Mouse (Mus musculus) testis, adult 2 months (tissue): ENCODE data around the gene Fam129a. TPM values are rescaled to one million over a fixed set of nuclear protein-coding genes. Genes with fewer than 3 reads are reported as not detected.

Experiments
- H3K27ac ChIP-seq: fragments of 200-500 bp; 2 replicates; pipeline ENCODE4 v1.5.1; 2012; ENCODE audit warnings: low read depth, low read length; ENCODE audit not compliant: control insufficient read depth, insufficient read depth
- H3K27me3 ChIP-seq: fragments of 200-500 bp; 2 replicates; pipeline ENCODE4 v1.6.1; 2012; ENCODE audit warnings: mild to moderate bottlenecking, low read length, moderate library complexity; ENCODE audit not compliant: control insufficient read depth, insufficient read depth
- H3K36me3 ChIP-seq: fragments of 200-500 bp; 2 replicates; pipeline ENCODE4 v1.6.1; 2012; ENCODE audit warnings: mild to moderate bottlenecking, low read length; ENCODE audit not compliant: control insufficient read depth, insufficient read depth
- H3K4me1 ChIP-seq: fragments of 200-500 bp; 2 replicates; pipeline ENCODE4 v1.6.1; 2012; ENCODE audit warnings: low read length; ENCODE audit not compliant: control insufficient read depth, insufficient read depth
- H3K4me3 ChIP-seq: fragments of 200-500 bp; 2 replicates; pipeline ENCODE4 v1.5.1; 2012; ENCODE audit warnings: low read depth, mild to moderate bottlenecking, low read length, moderate library complexity, mixed read lengths; ENCODE audit not compliant: control insufficient read depth
- CTCF ChIP-seq: fragments of 200-500 bp; IDR thresholded peaks from 2 replicates; pipeline ENCODE4 v1.5.1; 2012; ENCODE audit warnings: low read depth, mild to moderate bottlenecking, inconsistent platforms, low read length, moderate library complexity; ENCODE audit not compliant: control insufficient read depth, insufficient read depth, insufficient replicate concordance
- POLR2A ChIP-seq: fragments of 200-500 bp; IDR thresholded peaks from 2 replicates; pipeline ENCODE4 v1.6.1; 2012; ENCODE audit warnings: low read depth, mild to moderate bottlenecking, inconsistent platforms, low read length, moderate library complexity; ENCODE audit not compliant: control insufficient read depth
- polyA plus RNA-seq: library from polyadenylated mRNA; depleted of rRNA; stranded (reverse); fragments of >200 nt; gene quantifications from 2 replicates; pipeline ENCODE4 v1.2.3, GENCODE M21; 2012

Gene Fam129a
- polyA plus RNA-seq, 1 experiment, result 8.8 TPM

DNA sequence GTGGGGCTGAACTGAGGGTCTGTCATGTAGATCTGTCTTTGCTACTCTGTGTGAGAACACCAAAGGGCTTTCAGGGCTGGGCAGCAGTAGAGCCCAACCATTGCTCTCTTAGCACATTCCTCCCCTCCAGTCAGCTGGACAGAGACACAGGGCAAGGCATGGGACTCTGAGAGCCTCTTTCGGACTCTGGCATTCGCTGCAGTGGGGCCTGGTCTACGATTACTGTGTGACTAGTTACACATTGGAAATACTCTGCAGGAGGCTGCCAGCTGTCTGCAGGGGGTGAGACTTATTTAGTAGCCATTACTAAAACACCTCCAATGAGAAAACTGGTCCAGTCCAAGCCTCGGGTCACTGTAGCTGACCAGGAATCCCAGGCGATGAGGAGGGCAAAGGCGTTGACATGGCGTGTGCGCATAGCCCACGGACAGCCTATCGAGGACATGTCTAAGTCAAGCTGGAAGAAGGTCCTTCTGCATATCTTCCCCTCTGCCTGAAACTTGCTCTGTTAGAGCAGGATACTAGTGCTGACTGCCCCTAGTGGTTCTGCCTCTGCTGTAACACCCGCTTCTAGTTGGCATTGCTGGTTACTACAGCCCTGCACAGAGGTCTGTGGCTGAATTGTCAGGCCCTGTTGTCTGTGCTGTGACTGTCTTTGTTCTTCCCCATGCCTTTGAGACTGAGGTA is 145.2 kb downstream of the Fam129a start:
- H3K4me3 ChIP-seq, result no peak overlapping the region
- H3K36me3 ChIP-seq, result no peaks in the 10 kb centered on the region
- H3K27me3 ChIP-seq, result no peaks in the 10 kb centered on the region
- no peak for TF ChIP-seq CTCF
- TF ChIP-seq POLR2A, result no peak
- peaks cover 3% of the 10 kb centered on the region; the same call in 1 of the 2 replicates for H3K4me1 ChIP-seq
- H3K27ac ChIP-seq, result no peak overlapping the region

GRCm38 (mm10) chr1:151717624-151718023 is 146.6 kb downstream of the Fam129a start:
- Histone ChIP-seq H3K36me3 (no peaks in the 10 kb centered on the region), H3K27ac (no peak overlapping the region), H3K4me3 (no peak overlapping the region), H3K4me1 (peaks cover 3% of the 10 kb centered on the region; the same call in 1 of the 2 replicates), H3K27me3 (no peaks in the 10 kb centered on the region)
- TF ChIP-seq CTCF (no peak), POLR2A (no peak)

DNA sequence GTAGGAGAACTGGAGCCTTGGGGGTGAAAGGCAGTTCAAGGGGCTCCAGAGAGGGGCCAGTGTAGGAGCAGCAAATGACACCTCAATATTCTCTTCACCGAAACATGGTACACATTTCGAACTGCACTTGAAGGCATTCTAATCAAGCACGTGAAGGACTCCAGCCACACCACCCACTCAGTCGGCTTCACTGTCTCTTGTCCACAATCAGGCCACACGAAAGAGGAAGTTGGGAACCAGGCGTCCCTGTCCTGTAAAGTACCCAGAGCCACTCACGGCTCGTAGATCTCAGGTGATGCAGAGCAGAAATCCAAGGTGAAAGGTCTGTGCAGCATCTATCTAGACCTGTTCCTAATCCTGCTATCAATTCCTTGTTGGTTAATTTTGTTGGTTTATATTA is 147.6 kb downstream of the Fam129a start:
- peaks cover 3% of the 10 kb centered on the region; the same call in 1 of the 2 replicates for H3K4me1 ChIP-seq
- no peaks in the 10 kb centered on the region for H3K36me3 ChIP-seq
- no peak overlapping the region for H3K27ac ChIP-seq
- no peaks in the 10 kb centered on the region for H3K27me3 ChIP-seq
- H3K4me3 ChIP-seq, result no peak overlapping the region
- TF ChIP-seq POLR2A (no peak), CTCF (no peak)

DNA sequence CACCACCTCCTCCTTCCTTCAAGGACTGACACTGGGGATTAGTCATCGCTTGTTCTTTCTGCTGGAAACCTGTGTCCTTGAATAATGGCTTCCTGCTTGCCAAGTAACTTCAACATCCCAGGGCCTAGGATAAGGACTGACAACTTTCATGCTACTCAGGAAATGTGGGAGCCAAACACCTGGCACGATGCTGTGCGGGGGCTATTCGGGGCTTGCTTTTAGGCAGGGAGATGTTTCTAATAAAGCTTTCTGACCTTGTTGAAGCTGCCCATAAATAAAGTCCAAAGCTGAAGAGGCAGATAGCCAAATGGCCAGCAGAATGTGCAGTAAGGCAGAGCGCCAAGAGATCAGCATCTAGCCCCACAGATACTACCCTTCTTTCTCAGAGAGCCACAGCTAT is 148.9 kb downstream of the Fam129a start:
- Histone ChIP-seq H3K27me3 (no peaks in the 10 kb centered on the region), H3K36me3 (no peaks in the 10 kb centered on the region), H3K27ac (peak overlapping the region; percentile 83), H3K4me1 (peaks cover 3% of the 10 kb centered on the region; the same call in 1 of the 2 replicates), H3K4me3 (no peak overlapping the region)
- TF ChIP-seq CTCF (no peak), POLR2A (no peak)

DNA sequence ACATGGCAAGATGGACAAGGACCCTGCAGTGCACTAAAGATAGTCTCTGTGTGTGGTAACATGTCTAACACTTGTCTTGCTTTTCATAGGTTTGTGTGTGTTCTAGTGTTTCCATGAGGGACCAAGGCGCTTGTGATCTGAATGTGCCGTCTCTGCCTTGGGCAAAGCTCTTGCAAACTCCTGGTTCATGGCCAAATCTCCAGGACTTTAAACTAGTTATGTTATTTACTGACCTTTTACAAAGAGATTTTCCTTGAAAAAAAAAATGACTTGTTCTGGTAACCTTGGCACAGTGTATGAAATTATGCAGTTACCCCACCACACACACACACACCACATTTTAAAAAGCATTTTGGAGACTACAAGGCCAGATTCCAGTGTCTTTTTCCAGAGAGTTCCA is 149.6 kb downstream of the Fam129a start:
- no peak for TF ChIP-seq POLR2A
- TF ChIP-seq CTCF, result no peak
- Histone ChIP-seq H3K27me3 (no peaks in the 10 kb centered on the region), H3K36me3 (no peaks in the 10 kb centered on the region), H3K4me3 (no peak overlapping the region), H3K4me1 (peaks cover 3% of the 10 kb centered on the region; the same call in 1 of the 2 replicates), H3K27ac (peak overlapping the region; percentile 83)

- Histone ChIP-seq H3K27me3 (no peaks in the 10 kb centered on the region), H3K4me3 (no peak overlapping the region), H3K36me3 (no peaks in the 10 kb centered on the region), H3K27ac (peak overlapping the region; percentile 63; the same call in 1 of the 2 replicates), H3K4me1 (peaks cover 3% of the 10 kb centered on the region; the same call in 1 of the 2 replicates)
- TF ChIP-seq POLR2A (no peak), CTCF (no peak)
Observed at GRCm38 (mm10) chr1:151721357-151721983, 150.5 kb downstream of the Fam129a start.

DNA sequence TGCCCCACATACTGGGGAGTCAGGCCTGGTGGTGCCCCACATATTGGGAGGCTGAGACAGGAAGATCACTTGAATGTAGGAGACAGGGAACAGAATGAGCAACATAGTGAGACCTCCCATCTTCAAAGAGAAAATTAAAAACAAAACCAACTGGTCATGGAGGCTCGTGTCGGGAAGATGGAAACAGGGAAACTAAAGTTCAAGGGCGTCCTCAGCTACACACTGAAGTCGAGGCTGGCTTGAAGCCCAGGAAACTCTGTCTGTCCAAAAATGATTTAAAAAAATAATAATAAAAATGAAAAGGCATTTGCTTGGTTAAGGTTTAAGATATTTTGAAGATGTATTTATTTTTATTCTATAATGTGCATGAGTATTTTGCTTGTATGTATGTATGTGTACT is 152.8 kb downstream of the Fam129a start:
- Histone ChIP-seq H3K36me3 (no peaks in the 10 kb centered on the region), H3K4me1 (peaks cover 3% of the 10 kb centered on the region; the same call in 1 of the 2 replicates), H3K27me3 (no peaks in the 10 kb centered on the region), H3K27ac (no peak overlapping the region), H3K4me3 (no peak overlapping the region)
- TF ChIP-seq CTCF, result no peak
- TF ChIP-seq POLR2A, result no peak
